Mouse (Mus musculus) right cerebral cortex, postnatal 36 days (tissue): Measurements from ENCODE around the gene Ldhb.

Experiments
- DNase-seq, 2 experiments: peaks; one replicate each; pipeline ENCODE4 v3.0.0; 2022; ENCODE audit warnings: low spot score in 2 of 2, mixed read lengths in 1 of 2

Ldhb gene

DNA sequence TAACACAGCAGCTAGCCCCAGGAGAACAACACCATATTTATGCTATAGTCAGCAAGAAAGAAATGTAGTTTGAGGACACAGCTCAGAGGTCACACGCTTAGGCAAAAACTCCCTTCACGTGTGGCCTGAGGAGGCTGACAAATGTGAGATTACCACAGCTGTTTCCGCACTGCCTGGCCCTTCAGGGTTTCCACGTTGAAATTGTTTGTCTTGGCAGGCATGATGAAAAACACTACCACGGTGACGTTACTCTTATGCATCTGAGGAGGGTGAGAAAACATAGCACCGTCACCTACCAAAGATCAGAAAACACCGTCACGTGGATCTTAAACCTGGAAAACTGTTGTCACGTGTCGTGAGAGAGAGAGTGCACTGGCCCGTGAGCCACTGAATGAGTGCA, 56.4 kb downstream of the Ldhb start:
- no peak for DNase-seq
